Mouse (Mus musculus): ENCODE results near the gene Csnk1d. TPM values are rescaled to one million over a fixed set of nuclear protein-coding genes. Genes with fewer than 3 reads are reported as not detected.

Csnk1d gene
- polyA plus RNA-seq, 1 experiment from 2014 or later, result 93.9 TPM

GRCm38 (mm10) chr11:120913796-120914195 is 77.3 kb downstream of the Csnk1d start:
- Histone ChIP-seq H3K9ac (ENCODE audit: low read depth, low read length) (no peak overlapping the region), H3K4me3 (ENCODE audit: low read length) (no peak overlapping the region), H3K36me3 (ENCODE audit: control insufficient read depth, insufficient read depth, low read length) (peaks cover 3% of the 10 kb centered on the region; the same call in 1 of the 2 replicates), H3K27ac (ENCODE audit: low read length) (no peak overlapping the region), H3K4me2 (ENCODE audit: low read depth, low read length) (no peak overlapping the region), H3K27me3 (replicated peaks; ENCODE audit: control insufficient read depth, insufficient read depth, low read length) (no peaks in the 10 kb centered on the region), H3K9me3 (ENCODE audit: control insufficient read depth, low read length) (no peaks in the 10 kb centered on the region), H3K4me1 (ENCODE audit: control insufficient read depth, insufficient read depth, low read length) (no peaks in the 10 kb centered on the region)
- WGBS, result 89% methylated on average over 4 of the region's 4 CpGs
- ATAC-seq, result no peak

Other genes starting within 250 kb of the Csnk1d start
- 5.9 and 7.6 TPM in 2 replicates for gene Hmga1b, start 228.5 kb downstream of the Csnk1d start, polyA plus RNA-seq (2015; fragmentation: Nextera tagmentation; extraction: Ambion mirVana)
- gene Rfng, start 207.1 kb downstream of the Csnk1d start, polyA plus RNA-seq (2015; fragmentation: Nextera tagmentation; extraction: Ambion mirVana), result 40.6 and 40.7 TPM in 2 replicates
- 164 and 179 TPM in 2 replicates for gene Gps1, start 207.1 kb downstream of the Csnk1d start, polyA plus RNA-seq (2015; fragmentation: Nextera tagmentation; extraction: Ambion mirVana)
- gene Dus1l, start 194.9 kb downstream of the Csnk1d start, polyA plus RNA-seq (2015; fragmentation: Nextera tagmentation; extraction: Ambion mirVana), result 78.6 and 82.0 TPM in 2 replicates
- 42.0 and 47.6 TPM in 2 replicates for gene Fasn, start 166.8 kb downstream of the Csnk1d start, polyA plus RNA-seq (2015; fragmentation: Nextera tagmentation; extraction: Ambion mirVana)
- 3.6 and 4.3 TPM in 2 replicates for gene Ccdc57, start 58.5 kb downstream of the Csnk1d start, polyA plus RNA-seq (2015; fragmentation: Nextera tagmentation; extraction: Ambion mirVana)
- 83.8 and 92.6 TPM in 2 replicates for gene Slc16a3, start 42.9 kb downstream of the Csnk1d start, polyA plus RNA-seq (2015; fragmentation: Nextera tagmentation; extraction: Ambion mirVana)
- 6.7 and 7.9 TPM in 2 replicates for gene Cd7, start 48.1 kb upstream of the Csnk1d start, polyA plus RNA-seq (2015; fragmentation: Nextera tagmentation; extraction: Ambion mirVana)
- gene Sectm1b, start 72.2 kb upstream of the Csnk1d start, polyA plus RNA-seq (2015; fragmentation: Nextera tagmentation; extraction: Ambion mirVana), result 0.93 and 2.6 TPM in 2 replicates
- 7.0 and 10.4 TPM in 2 replicates for gene Sectm1a, start 89.9 kb upstream of the Csnk1d start, polyA plus RNA-seq (2015; fragmentation: Nextera tagmentation; extraction: Ambion mirVana)
- not detected in 2 replicates for gene Tex19.2, start 127.3 kb upstream of the Csnk1d start, polyA plus RNA-seq (2015; fragmentation: Nextera tagmentation; extraction: Ambion mirVana)
- not detected in 2 replicates for gene Tex19.1, start 154.8 kb upstream of the Csnk1d start, polyA plus RNA-seq (2015; fragmentation: Nextera tagmentation; extraction: Ambion mirVana)
- not detected in 2 replicates for gene Uts2r, start 168.9 kb upstream of the Csnk1d start, polyA plus RNA-seq (2015; fragmentation: Nextera tagmentation; extraction: Ambion mirVana)
- gene Hexdc, start 213.1 kb upstream of the Csnk1d start, polyA plus RNA-seq (2015; fragmentation: Nextera tagmentation; extraction: Ambion mirVana), result 9.7 and 10.1 TPM in 2 replicates
- gene Ogfod3, start 213.4 kb upstream of the Csnk1d start, polyA plus RNA-seq (2015; fragmentation: Nextera tagmentation; extraction: Ambion mirVana), result 31.2 and 32.0 TPM in 2 replicates
- 33.8 and 36.5 TPM in 2 replicates for gene Cybc1, start 238.0 kb upstream of the Csnk1d start, polyA plus RNA-seq (2015; fragmentation: Nextera tagmentation; extraction: Ambion mirVana)
- gene Narf, start 245.9 kb upstream of the Csnk1d start, polyA plus RNA-seq (2015; fragmentation: Nextera tagmentation; extraction: Ambion mirVana), result 52.2 and 52.6 TPM in 2 replicates

All from intestine, embryonic 16.5 days (tissue).